Mouse (Mus musculus) heart, adult 2 months (tissue): Measurements from ENCODE around the gene Hist1h2bq.

Experiments used
- CTCF ChIP-seq: fragments of 200-600 bp; IDR thresholded peaks from 2 replicates; pipeline ENCODE4 v1.8.1; 2022; ENCODE audit warnings: antibody characterized with exemption, mild to moderate bottlenecking, moderate library complexity
- EP300 ChIP-seq: fragments of 200-500 bp; IDR thresholded peaks from 2 replicates; pipeline ENCODE4 v1.6.1; 2011; ENCODE audit warnings: low read depth, low read length, control low read depth; ENCODE audit not compliant: insufficient read depth
- POLR2A ChIP-seq: fragments of 200-500 bp; IDR thresholded peaks from 2 replicates; pipeline ENCODE4 v1.6.1; 2011; ENCODE audit warnings: mild to moderate bottlenecking, low read depth, low read length, control low read depth; ENCODE audit not compliant: insufficient read depth

GRCm38 (mm10) chr13:21784311-21784710 lies 25.7 kb downstream of the Hist1h2bq start:
- TF ChIP-seq CTCF (no peak), POLR2A (no peak), EP300 (no peak)
